Mouse (Mus musculus): Measurements from ENCODE around the gene Hamp.

DNA sequence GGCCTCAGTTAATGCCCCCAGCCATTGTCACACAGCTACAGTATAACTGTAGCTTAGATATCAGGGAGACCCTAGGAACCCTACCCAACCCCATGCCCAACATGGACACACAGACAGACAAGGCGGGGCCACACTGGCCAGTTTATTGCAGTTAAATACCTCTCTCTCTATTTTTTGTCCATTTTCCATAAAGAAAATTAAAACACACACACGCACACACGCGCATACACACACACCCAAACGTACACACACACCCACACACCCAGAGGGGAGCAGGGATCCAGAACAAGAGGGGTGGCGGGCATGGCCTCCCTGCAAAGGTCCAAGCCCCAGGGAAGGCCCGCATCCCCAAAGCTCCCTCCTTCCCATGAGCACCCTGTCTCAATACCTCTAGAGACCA is 2.0 kb upstream of the Hamp start:
- no peak for TF ChIP-seq CTCF (conservative IDR thresholded peaks at IDR 0.05; ENCODE audit: low read length)
- TF ChIP-seq POU5F1 (IDR thresholded peaks at IDR 0.05; ENCODE audit: borderline replicate concordance, low read length): no peak
- TF ChIP-seq NANOG (IDR thresholded peaks at IDR 0.05; ENCODE audit: borderline replicate concordance, low read length): no peak
